Mouse (Mus musculus) liver, embryonic 11.5 days (tissue): Measurements from ENCODE around the gene Armc9. TPM values are rescaled to one million over a fixed set of nuclear protein-coding genes. Genes with fewer than 3 reads are reported as not detected.

Source experiments
- ATAC-seq: fragments of 200-750 bp; cut with Nextera tagmentation; replicated peaks from 2 replicates; pipeline ENCODE4 v1.8.0; 2017; ENCODE audit warnings: moderate number of reproducible peaks, mild to moderate bottlenecking, moderate TSS enrichment, moderate library complexity; ENCODE audit not compliant: low FRiP score
- DNase-seq: peaks from one replicate; pipeline ENCODE4 v3.0.0-alpha.2; 2017; ENCODE audit warnings: low spot score
- H3K27ac ChIP-seq: fragments of 300-500 bp; sonication (generic); 2 replicates; pipeline ENCODE4 v1.5.1; 2014; ENCODE audit warnings: mild to moderate bottlenecking, low read depth, low read length, control low read depth
- H3K27me3 ChIP-seq: fragments of 300-500 bp; sonication (generic); replicated peaks from 2 replicates; pipeline ENCODE4 v1.6.1; 2014; ENCODE audit warnings: low read length, mixed read lengths; ENCODE audit not compliant: control insufficient read depth, insufficient read depth
- H3K36me3 ChIP-seq: fragments of 300-500 bp; sonication (generic); 2 replicates; pipeline ENCODE4 v1.6.1; 2014; ENCODE audit warnings: mild to moderate bottlenecking, low read length, moderate library complexity, mixed read lengths; ENCODE audit not compliant: control insufficient read depth, insufficient read depth
- H3K4me1 ChIP-seq: fragments of 300-500 bp; sonication (generic); replicated peaks from 2 replicates; pipeline ENCODE4 v1.6.1; 2014; ENCODE audit warnings: low read length, mixed read lengths; ENCODE audit not compliant: control insufficient read depth, insufficient read depth
- H3K4me2 ChIP-seq: fragments of 300-500 bp; sonication (generic); 2 replicates; pipeline ENCODE4 v1.6.1; 2014; ENCODE audit warnings: mild to moderate bottlenecking, control low read depth, moderate library complexity
- H3K4me3 ChIP-seq: fragments of 300-500 bp; sonication (generic); 2 replicates; pipeline ENCODE4 v1.5.1; 2014; ENCODE audit warnings: low read depth, low read length, control low read depth
- H3K9ac ChIP-seq: fragments of 300-500 bp; sonication (generic); 2 replicates; pipeline ENCODE4 v1.6.1; 2014; ENCODE audit warnings: low read depth, low read length, control low read depth
- H3K9me3 ChIP-seq: fragments of 300-500 bp; sonication (generic); 2 replicates; pipeline ENCODE4 v1.6.1; 2016; ENCODE audit warnings: low read length, inconsistent platforms, mixed read lengths; ENCODE audit not compliant: control insufficient read depth
- WGBS: fragments of 180-500 bp; shearing (Covaris S2); extraction: QIAGEN DNeasy Blood & Tissue Kit; methylation state at CpG from one replicate; pipeline ENCODE4 v1.1.7; 2014; 5-methylcytosine and 5-hydroxymethylcytosine counted together
- polyA plus RNA-seq: library from polyadenylated mRNA; unstranded; fragments of >200 nt; fragmentation: Nextera tagmentation; extraction: Ambion mirVana; gene quantifications from 2 replicates; pipeline ENCODE4 v1.2.1, GENCODE M21; 2014

Armc9 gene
- polyA plus RNA-seq, 1 experiment from 2014 or later: 28.7 TPM

- H3K4me2 ChIP-seq: no peak overlapping the region
- no peaks in the 10 kb centered on the region for H3K27me3 ChIP-seq
- no peaks in the 10 kb centered on the region for H3K9me3 ChIP-seq
- no peak overlapping the region for H3K9ac ChIP-seq
- H3K4me1 ChIP-seq: no peaks in the 10 kb centered on the region
- no peak overlapping the region for H3K27ac ChIP-seq
- 83% methylated on average over 5 of the region's 5 CpGs for WGBS
- H3K4me3 ChIP-seq: no peak overlapping the region
- no peak for DNase-seq
- ATAC-seq: no peak
- H3K36me3 ChIP-seq: no peaks in the 10 kb centered on the region
These were observed 129.5 kb downstream of the Armc9 start for GRCm38 (mm10) chr1:86284101-86284500.

- Histone ChIP-seq H3K4me1 (no peaks in the 10 kb centered on the region), H3K36me3 (no peaks in the 10 kb centered on the region), H3K9me3 (no peaks in the 10 kb centered on the region), H3K27me3 (no peaks in the 10 kb centered on the region), H3K4me2 (no peak overlapping the region), H3K4me3 (no peak overlapping the region), H3K9ac (no peak overlapping the region), H3K27ac (no peak overlapping the region)
- DNase-seq: no peak
- 71% methylated on average over 6 of the region's 6 CpGs for WGBS
- no peak for ATAC-seq
These were observed 130.7 kb downstream of the Armc9 start for GRCm38 (mm10) chr1:86285295-86285694.

GRCm38 (mm10) chr1:86287473-86287872 is 132.9 kb downstream of the Armc9 start:
- 84% methylated on average over 4 of the region's 4 CpGs for WGBS
- ATAC-seq: no peak
- no peaks in the 10 kb centered on the region for H3K27me3 ChIP-seq
- H3K4me1 ChIP-seq: no peaks in the 10 kb centered on the region
- H3K4me3 ChIP-seq: no peak overlapping the region
- H3K4me2 ChIP-seq: no peak overlapping the region
- no peak overlapping the region for H3K27ac ChIP-seq
- no peak for DNase-seq
- no peaks in the 10 kb centered on the region for H3K9me3 ChIP-seq
- H3K9ac ChIP-seq: no peak overlapping the region
- no peaks in the 10 kb centered on the region for H3K36me3 ChIP-seq

- no peaks in the 10 kb centered on the region for H3K9me3 ChIP-seq
- no peak overlapping the region for H3K27ac ChIP-seq
- H3K4me1 ChIP-seq: peaks cover 3% of the 10 kb centered on the region; the same call in 1 of the 2 replicates
- no peak for DNase-seq
- ATAC-seq: no peak
- WGBS: 66% methylated on average over 3 of the region's 3 CpGs
- no peak overlapping the region for H3K4me3 ChIP-seq
- H3K27me3 ChIP-seq: no peaks in the 10 kb centered on the region
- H3K4me2 ChIP-seq: no peak overlapping the region
- H3K36me3 ChIP-seq: no peaks in the 10 kb centered on the region
- H3K9ac ChIP-seq: no peak overlapping the region
These were observed 135.9 kb downstream of the Armc9 start for GRCm38 (mm10) chr1:86290452-86290851.

- ATAC-seq: no peak
- no peaks in the 10 kb centered on the region for H3K27me3 ChIP-seq
These were observed 138.5 kb downstream of the Armc9 start for GRCm38 (mm10) chr1:86293091-86293490.

GRCm38 (mm10) chr1:86293868-86294267 is 139.3 kb downstream of the Armc9 start:
- no peaks in the 10 kb centered on the region for H3K9me3 ChIP-seq
- no peak overlapping the region for H3K9ac ChIP-seq
- 84% methylated on average over 5 of the region's 5 CpGs for WGBS
- no peak for DNase-seq
- H3K4me2 ChIP-seq: no peak overlapping the region
- H3K4me1 ChIP-seq: peaks cover 8% of the 10 kb centered on the region; the same call in 1 of the 2 replicates
- no peak overlapping the region for H3K27ac ChIP-seq
- H3K36me3 ChIP-seq: no peaks in the 10 kb centered on the region
- ATAC-seq: no peak
- H3K27me3 ChIP-seq: no peaks in the 10 kb centered on the region
- no peak overlapping the region for H3K4me3 ChIP-seq

More at GRCm38 (mm10) chr1:86293091-86293490, 138.5 kb downstream of the Armc9 start:
- no peak overlapping the region for H3K27ac ChIP-seq
- no peak overlapping the region for H3K9ac ChIP-seq
- no peaks in the 10 kb centered on the region for H3K36me3 ChIP-seq
- DNase-seq: no peak
- no peaks in the 10 kb centered on the region for H3K9me3 ChIP-seq
- H3K4me1 ChIP-seq: peaks cover 3% of the 10 kb centered on the region; the same call in 1 of the 2 replicates
- no peak overlapping the region for H3K4me3 ChIP-seq
- 83% methylated on average over 3 of the region's 3 CpGs for WGBS
- no peak overlapping the region for H3K4me2 ChIP-seq

- H3K27me3 ChIP-seq: no peaks in the 10 kb centered on the region
- H3K4me1 ChIP-seq: peaks cover 8% of the 10 kb centered on the region; the same call in 1 of the 2 replicates
- no peak overlapping the region for H3K4me2 ChIP-seq
- ATAC-seq (no peak), DNase-seq (no peak)
- 53% methylated on average over 4 of the region's 4 CpGs for WGBS
- no peaks in the 10 kb centered on the region for H3K9me3 ChIP-seq
- no peak overlapping the region for H3K4me3 ChIP-seq
- H3K36me3 ChIP-seq: no peaks in the 10 kb centered on the region
- H3K9ac ChIP-seq: no peak overlapping the region
- no peak overlapping the region for H3K27ac ChIP-seq
These were observed 139.9 kb downstream of the Armc9 start for GRCm38 (mm10) chr1:86294472-86294871.

- Histone ChIP-seq H3K27me3 (peaks cover 16% of the 10 kb centered on the region), H3K4me2 (no peak overlapping the region), H3K9ac (no peak overlapping the region), H3K4me3 (no peak overlapping the region), H3K9me3 (no peaks in the 10 kb centered on the region), H3K36me3 (no peaks in the 10 kb centered on the region), H3K4me1 (peaks cover 17% of the 10 kb centered on the region), H3K27ac (no peak overlapping the region)
- no peak for ATAC-seq
- DNase-seq: no peak
- WGBS: 77% methylated on average over 2 of the region's 2 CpGs
These were observed 145.5 kb downstream of the Armc9 start for GRCm38 (mm10) chr1:86300093-86300492.

- Histone ChIP-seq H3K9ac (no peak overlapping the region), H3K4me1 (peaks cover 17% of the 10 kb centered on the region)
- WGBS: 49% methylated on average over 7 of the region's 7 CpGs
These were observed 146.2 kb downstream of the Armc9 start for GRCm38 (mm10) chr1:86300731-86301130.

More at GRCm38 (mm10) chr1:86300731-86301130, 146.2 kb downstream of the Armc9 start:
- H3K27ac ChIP-seq: no peak overlapping the region
- H3K4me2 ChIP-seq: no peak overlapping the region
- ATAC-seq (no peak), DNase-seq (no peak)
- no peaks in the 10 kb centered on the region for H3K36me3 ChIP-seq
- H3K27me3 ChIP-seq: peaks cover 16% of the 10 kb centered on the region
- H3K4me3 ChIP-seq: no peak overlapping the region
- no peaks in the 10 kb centered on the region for H3K9me3 ChIP-seq
